Mouse (Mus musculus) embryonic fibroblast, embryonic 13.5 days (primary cell): ENCODE results near the gene Synpr. TPM values are rescaled to one million over a fixed set of nuclear protein-coding genes. Genes with fewer than 3 reads are reported as not detected.

Experiments
- H3K27ac ChIP-seq: 2 replicates; pipeline ENCODE4 v1.5.1; 2012; ENCODE audit warnings: low read length, control low read depth, inconsistent platforms; ENCODE audit not compliant: insufficient read depth
- H3K4me1 ChIP-seq: 2 replicates; pipeline ENCODE4 v1.6.1; 2011; ENCODE audit warnings: low read length; ENCODE audit not compliant: control insufficient read depth, insufficient read depth
- H3K4me3 ChIP-seq: 2 replicates; pipeline ENCODE4 v1.5.1; 2011; ENCODE audit warnings: mild to moderate bottlenecking, control low read depth, low read length; ENCODE audit not compliant: insufficient read depth
- CTCF ChIP-seq: IDR thresholded peaks from 2 replicates; pipeline ENCODE4 v1.5.1; 2011; ENCODE audit warnings: mild to moderate bottlenecking, control low read depth, low read length, moderate library complexity, borderline replicate concordance; ENCODE audit not compliant: insufficient read depth
- POLR2A ChIP-seq: IDR thresholded peaks from 2 replicates; pipeline ENCODE4 v1.6.1; 2011; ENCODE audit warnings: low read depth, mild to moderate bottlenecking, control low read depth, low read length, moderate library complexity
- polyA plus RNA-seq: library from polyadenylated mRNA; stranded (reverse); fragments of >200 nt; gene quantifications from 2 replicates; pipeline ENCODE4 v1.2.4, GENCODE M21; 2011; ENCODE audit warnings: low read depth; ENCODE audit not compliant: missing spikeins, insufficient read length

Synpr gene
- polyA plus RNA-seq, 1 experiment = 0.30 TPM

- Histone ChIP-seq H3K4me1 (no peaks in the 10 kb centered on the region), H3K27ac (no peak overlapping the region), H3K4me3 (no peak overlapping the region)
- TF ChIP-seq POLR2A (no peak), CTCF (no peak)
Measured at GRCm38 (mm10) chr14:13571941-13572340, 287.4 kb downstream of the Synpr start.

DNA sequence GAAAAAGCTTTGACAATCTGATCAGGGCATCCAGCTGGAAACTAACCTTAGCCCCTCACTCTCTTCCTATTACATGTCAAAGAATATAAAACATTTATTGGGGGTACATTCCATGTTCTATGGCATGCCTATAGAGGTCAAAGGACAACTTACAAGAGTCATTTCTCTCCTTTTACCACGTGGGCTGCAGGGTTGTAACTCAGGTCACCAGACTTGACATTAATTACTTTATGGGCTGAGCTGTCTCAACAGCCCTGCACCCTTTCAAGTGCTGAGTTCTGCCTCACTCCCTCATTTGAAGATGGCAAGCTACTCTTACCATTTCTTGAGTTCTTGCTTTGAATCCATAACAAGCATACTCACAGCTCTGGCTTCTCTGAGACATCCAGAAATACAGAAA, 287.9 kb downstream of the Synpr start:
- Histone ChIP-seq H3K27ac (no peak overlapping the region), H3K4me1 (no peaks in the 10 kb centered on the region)
- TF ChIP-seq CTCF (no peak), POLR2A (no peak)

GRCm38 (mm10) chr14:13578101-13578500, 293.5 kb downstream of the Synpr start:
- Histone ChIP-seq H3K4me3 (no peak overlapping the region), H3K27ac (no peak overlapping the region), H3K4me1 (no peaks in the 10 kb centered on the region)
- TF ChIP-seq CTCF = no peak
- no peak for TF ChIP-seq POLR2A

More for the DNA sequence above, 287.9 kb downstream of the Synpr start:
- no peak overlapping the region for H3K4me3 ChIP-seq

- Histone ChIP-seq H3K4me1 (no peaks in the 10 kb centered on the region), H3K27ac (no peak overlapping the region), H3K4me3 (no peak overlapping the region)
- TF ChIP-seq CTCF = no peak
- no peak for TF ChIP-seq POLR2A
Measured at GRCm38 (mm10) chr14:13578744-13579143, 294.2 kb downstream of the Synpr start.

GRCm38 (mm10) chr14:13593321-13593940, 308.9 kb downstream of the Synpr start:
- no peak for TF ChIP-seq CTCF
- TF ChIP-seq POLR2A = no peak
- no peak overlapping the region for H3K4me3 ChIP-seq
- no peak overlapping the region for H3K27ac ChIP-seq
- no peaks in the 10 kb centered on the region for H3K4me1 ChIP-seq

DNA sequence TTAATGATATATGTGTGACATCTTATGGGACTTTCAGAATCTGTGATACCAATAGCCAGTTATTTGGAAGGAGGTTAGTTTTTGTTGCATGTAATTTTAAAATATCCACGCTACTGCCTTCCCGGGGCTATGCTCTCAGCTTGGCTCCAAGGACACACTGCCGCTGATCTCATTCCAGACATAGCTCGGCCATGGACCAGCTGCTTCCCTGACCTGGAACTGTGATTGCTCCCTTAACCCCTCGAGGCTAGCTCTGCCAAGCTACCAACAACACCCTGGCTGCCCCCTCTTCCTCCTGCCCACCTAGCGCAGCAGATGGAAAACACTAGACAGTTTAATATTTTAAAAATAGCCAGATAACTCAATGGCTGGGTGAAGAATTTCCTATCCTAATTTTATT, 311.7 kb downstream of the Synpr start:
- TF ChIP-seq POLR2A = no peak
- no peak for TF ChIP-seq CTCF
- no peaks in the 10 kb centered on the region for H3K4me1 ChIP-seq
- no peak overlapping the region for H3K27ac ChIP-seq
- H3K4me3 ChIP-seq = no peak overlapping the region

- Histone ChIP-seq H3K4me1 (no peaks in the 10 kb centered on the region), H3K4me3 (no peak overlapping the region), H3K27ac (no peak overlapping the region)
- TF ChIP-seq CTCF = no peak
- TF ChIP-seq POLR2A = no peak
Measured at GRCm38 (mm10) chr14:13597204-13597603, 312.6 kb downstream of the Synpr start.

DNA sequence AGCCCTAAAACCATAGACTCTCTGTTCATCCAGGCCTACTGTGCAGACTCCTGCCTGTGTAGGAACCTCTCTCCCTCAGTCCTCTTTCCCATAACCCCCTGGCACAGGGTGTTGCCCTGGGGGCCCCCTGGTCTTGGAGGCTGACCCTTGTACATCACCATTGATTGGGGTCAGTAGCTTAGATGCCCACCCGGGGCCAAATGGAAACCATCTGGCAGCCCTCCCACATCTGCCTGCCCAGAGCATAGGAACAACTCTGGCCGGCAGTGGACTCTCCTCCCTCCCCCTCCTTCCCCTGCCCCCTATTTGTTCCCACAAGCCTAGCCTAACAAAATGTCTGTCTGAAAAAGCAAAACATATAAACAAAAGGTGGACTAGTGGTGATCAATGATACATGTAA, 336.0 kb downstream of the Synpr start:
- Histone ChIP-seq H3K4me1 (no peaks in the 10 kb centered on the region), H3K27ac (no peak overlapping the region), H3K4me3 (no peak overlapping the region)
- TF ChIP-seq CTCF (no peak), POLR2A (no peak)

GRCm38 (mm10) chr14:13649865-13650264, 365.3 kb downstream of the Synpr start:
- H3K27ac ChIP-seq = no peak overlapping the region
- TF ChIP-seq CTCF = no peak
- no peak for TF ChIP-seq POLR2A
- no peaks in the 10 kb centered on the region for H3K4me1 ChIP-seq
- no peak overlapping the region for H3K4me3 ChIP-seq

DNA sequence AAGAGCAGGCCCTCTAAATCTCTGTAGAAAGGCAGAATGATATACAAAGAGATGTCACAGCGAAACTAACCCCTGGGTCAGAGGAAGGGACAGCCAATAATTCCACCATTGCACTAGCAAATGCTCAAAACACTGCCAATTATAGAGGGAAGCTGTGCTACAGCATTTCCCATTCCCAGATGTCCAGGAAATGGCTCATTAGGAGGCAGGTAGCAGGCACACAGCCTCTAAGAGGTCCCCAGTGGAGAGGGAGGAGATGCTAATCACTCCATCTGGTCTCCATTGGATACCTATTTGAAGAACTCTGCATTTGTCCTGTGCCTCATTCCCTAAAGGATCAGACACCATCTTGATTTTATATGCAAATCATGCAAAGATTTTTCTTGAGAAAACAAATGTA, 366.5 kb downstream of the Synpr start:
- Histone ChIP-seq H3K27ac (no peak overlapping the region), H3K4me1 (no peaks in the 10 kb centered on the region), H3K4me3 (no peak overlapping the region)
- TF ChIP-seq POLR2A (no peak), CTCF (no peak)

DNA sequence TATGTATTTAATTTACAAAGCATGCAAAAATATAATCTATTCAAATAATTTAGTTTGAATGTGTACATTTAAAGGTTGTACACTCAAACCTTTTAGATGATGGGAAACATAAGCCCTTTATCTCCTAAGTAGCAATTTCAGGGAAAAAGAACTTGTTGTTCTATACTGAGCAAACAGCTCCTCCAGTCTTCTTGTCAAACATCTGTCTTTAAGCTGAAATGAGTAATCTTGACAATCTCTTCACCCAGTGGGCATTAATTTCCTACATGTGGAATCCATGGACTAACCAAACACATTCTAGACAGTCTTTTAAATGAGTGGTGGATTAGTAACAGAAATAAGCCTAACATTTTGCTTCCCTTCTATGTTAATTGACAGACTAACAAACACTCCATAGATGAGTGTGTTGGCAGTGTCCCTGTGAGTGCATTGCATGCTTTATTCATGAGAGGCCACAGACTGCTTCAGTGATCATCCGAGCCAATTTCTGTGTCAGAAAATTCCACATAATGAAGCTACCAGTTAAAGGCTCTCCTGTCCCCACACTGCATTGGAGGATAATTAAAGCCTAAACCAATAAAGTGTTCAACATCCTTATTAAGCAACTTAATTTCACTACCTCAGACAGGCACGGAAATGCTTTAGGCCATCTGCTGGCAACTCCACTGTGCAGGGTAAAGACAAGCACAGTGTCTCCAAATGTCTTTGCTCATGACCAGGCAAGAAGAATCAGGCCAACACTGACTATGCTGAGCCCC, 367.1 kb downstream of the Synpr start:
- no peak for TF ChIP-seq CTCF
- TF ChIP-seq POLR2A = no peak
- Histone ChIP-seq H3K4me1 (no peaks in the 10 kb centered on the region), H3K27ac (no peak overlapping the region), H3K4me3 (no peak overlapping the region)
